Mouse (Mus musculus) heart, adult 8-10 months (tissue): ENCODE measurements around the gene Muc2. TPM values are rescaled to one million over a fixed set of nuclear protein-coding genes. Genes with fewer than 3 reads are reported as not detected.
"Not testable (repeated sequence)": the region's sequence is repeated elsewhere in the genome, so short reads cannot be mapped to it uniquely, and the experiment has no call there.

ENCODE experiments used
- DNase-seq: peaks from one replicate; pipeline ENCODE4 v3.0.0; 2022; ENCODE audit warnings: low spot score
- total RNA-seq, 4 experiments: library from RNA; stranded (reverse); gene quantifications; 2 replicates each; pipeline ENCODE4 v1.2.4; 2022

Gene Muc2
- total RNA-seq, result not detected

DNA sequence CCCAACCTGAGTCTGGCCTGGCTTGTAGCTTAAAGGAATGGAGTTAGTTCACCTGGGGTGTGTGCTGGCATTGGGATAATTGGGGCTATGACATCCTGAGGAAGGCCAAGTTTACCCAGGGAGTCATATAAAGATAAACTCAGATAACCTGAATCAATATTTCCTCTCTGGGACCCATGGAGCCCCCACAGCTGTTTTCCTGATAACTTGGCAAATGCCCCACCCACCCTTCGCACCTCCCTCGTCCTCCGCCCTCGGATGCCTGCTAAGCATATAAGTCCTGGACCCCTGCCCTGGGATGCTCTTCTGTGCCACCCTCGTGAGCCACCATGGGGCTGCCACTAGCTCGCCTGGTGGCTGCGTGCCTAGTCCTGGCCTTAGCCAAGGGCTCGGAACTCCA, at the start of gene Muc2:
TSS of gene Muc2 (plus strand) at position 301 of the 400 bp plus-strand sequence.
- no peak for DNase-seq

- DNase-seq, result no peak
These were observed 47.8 kb upstream of the Muc2 start for GRCm38 (mm10) chr7:141642375-141642774.

- no peak for DNase-seq
These were observed 47.0 kb upstream of the Muc2 start for GRCm38 (mm10) chr7:141643160-141643559.

GRCm38 (mm10) chr7:141647083-141647482, 43.1 kb upstream of the Muc2 start:
- no peak for DNase-seq

DNA sequence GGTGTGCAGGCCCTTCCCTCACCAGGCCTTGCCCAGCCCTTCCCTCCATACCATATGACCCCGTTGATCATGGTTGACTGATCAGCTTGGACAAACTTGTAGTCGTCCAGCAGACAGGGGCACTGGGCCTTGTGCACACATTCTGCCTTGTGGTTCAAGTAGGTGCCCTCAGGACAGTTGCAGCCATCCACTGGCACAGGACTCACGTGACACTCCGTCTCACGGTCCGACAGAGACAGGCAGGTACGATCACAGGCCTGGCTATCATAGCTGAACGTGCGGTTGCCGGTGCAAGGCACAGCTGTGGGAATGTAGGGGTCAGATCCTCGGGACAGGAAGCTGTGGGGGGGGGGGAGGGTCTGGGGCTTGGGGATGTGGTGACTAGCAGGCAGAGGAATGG, 42.3 kb upstream of the Muc2 start:
- no peak for DNase-seq

DNA sequence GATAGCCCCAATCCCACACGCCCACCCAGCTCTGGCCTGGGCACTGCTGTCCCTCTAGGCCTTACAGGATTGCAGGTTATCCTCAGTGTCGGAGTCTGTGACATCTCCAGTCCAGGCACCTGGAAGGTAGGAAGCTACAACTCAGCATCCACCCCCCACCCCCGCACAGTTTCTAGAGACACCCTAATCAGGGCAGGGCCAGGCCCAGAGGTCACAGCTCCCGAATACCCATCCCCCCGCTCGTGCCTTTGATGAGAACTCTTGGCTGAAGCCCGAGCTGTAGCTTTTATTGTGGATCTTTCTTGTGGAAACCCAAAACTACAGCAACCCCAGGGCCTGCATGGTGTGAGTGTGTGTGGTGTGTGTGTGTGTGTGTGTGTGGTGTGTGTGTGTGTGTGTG, 37.9 kb upstream of the Muc2 start:
- no peak for DNase-seq

DNA sequence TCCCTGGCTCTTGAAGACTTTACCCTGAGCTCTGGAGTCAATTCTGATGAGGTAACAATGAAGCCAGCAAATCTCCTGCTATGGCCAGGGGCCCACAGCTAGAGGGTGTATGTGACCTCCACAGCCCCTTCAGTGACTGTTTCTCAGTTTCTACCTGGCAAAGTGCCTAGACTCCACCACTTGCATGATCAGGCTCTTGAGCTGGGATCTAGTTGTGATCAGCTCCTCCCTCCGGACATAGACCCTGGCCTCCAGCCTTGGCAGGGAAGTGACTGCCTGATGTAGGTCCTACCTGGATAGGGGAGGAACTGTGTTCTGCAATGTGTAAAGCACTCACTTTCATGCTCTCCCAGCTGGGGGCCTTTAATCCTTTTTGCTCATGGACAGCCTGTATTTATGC, 29.8 kb upstream of the Muc2 start:
- no peak for DNase-seq

- DNase-seq, result peak; percentile 3
These were observed 28.7 kb upstream of the Muc2 start for GRCm38 (mm10) chr7:141661481-141661880.

- no peak for DNase-seq
These were observed 27.9 kb upstream of the Muc2 start for GRCm38 (mm10) chr7:141662223-141662622.

DNA sequence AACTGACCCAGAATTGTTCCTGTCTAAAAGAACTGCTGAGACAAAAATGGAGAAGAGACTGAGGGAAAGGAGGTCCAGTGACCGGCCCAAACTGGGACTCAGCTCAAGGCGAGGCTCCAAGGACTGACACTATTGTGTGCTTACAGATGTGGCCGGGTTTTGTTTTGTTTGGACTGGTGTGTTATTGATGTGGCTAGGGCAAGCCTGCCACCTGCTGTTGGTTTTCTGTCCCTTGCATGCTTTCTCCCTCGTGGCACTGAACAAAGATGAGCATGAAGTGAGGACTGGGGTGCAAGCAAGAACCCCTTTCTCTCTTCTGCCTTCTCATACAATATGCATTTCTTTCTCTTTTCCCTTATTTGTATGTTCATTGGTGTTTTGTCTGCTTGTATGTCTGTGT, 23.9 kb upstream of the Muc2 start:
- peak; percentile 35 for DNase-seq

GRCm38 (mm10) chr7:141669097-141669496, 21.0 kb upstream of the Muc2 start:
- DNase-seq, result not testable (repeated sequence)

GRCm38 (mm10) chr7:141670999-141671398, 19.1 kb upstream of the Muc2 start:
- no peak for DNase-seq

DNA sequence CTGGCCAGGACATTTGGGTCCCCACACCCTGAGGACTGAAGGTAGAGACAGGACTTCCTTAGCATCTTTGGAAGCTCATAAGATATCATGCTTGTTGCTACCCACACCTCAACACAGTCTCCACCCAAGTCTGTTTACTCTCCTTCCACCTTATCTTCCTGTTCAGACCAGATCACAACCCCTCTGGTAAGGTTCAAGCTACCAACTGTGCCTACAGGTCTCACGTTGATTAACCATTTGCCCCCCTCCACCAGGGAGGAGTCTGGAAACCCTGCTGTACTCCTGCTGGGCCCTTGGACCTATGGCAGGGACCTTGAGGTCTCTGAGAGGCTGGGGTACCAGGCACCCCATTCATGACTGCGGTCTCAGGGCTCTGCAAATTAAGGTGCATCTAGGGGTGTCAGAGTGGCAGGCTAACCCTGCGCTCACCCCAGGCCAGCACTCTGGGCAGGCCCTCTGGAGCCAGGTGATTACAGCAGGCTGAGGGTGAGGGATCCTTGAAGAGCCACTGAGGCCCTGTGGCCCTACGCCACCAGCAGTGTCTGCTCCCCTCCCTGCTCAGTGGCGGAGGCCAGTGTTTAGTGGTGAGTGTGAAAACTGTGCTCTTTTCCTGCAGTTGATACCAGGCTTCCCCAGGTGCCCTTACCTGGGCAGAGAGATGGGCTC, 18.4 kb upstream of the Muc2 start:
- DNase-seq, result no peak

- DNase-seq, result no peak
These were observed 11.2 kb upstream of the Muc2 start for GRCm38 (mm10) chr7:141678922-141679321.

DNA sequence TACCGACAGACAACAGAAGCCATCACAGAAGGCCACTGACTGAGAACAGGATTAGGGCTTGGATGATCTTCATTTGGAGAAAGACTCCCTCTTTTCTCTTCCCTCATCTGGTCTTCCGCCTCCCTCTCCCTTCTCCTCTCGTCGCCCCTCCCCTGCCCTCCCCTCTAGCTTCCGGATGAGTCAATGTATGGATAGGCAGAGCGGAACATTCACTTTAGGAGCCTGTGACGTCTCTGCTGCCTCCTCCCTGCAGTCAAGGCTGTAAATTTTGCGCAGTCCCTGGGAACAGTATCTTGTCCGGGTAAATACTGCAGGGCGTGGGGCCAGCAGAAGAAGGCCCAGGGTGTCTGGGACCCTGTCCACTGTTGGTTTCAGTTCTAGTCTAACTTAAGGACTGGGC, 2.8 kb upstream of the Muc2 start:
- no peak for DNase-seq

- DNase-seq, result no peak
These were observed 3.6 kb downstream of the Muc2 start for GRCm38 (mm10) chr7:141693591-141694273.

- DNase-seq, result no peak
These were observed 4.1 kb downstream of the Muc2 start for GRCm38 (mm10) chr7:141694274-141694639.

- no peak for DNase-seq
These were observed 6.4 kb downstream of the Muc2 start for GRCm38 (mm10) chr7:141696538-141696937.

GRCm38 (mm10) chr7:141699556-141700220, 9.5 kb downstream of the Muc2 start:
- DNase-seq, result no peak

DNA sequence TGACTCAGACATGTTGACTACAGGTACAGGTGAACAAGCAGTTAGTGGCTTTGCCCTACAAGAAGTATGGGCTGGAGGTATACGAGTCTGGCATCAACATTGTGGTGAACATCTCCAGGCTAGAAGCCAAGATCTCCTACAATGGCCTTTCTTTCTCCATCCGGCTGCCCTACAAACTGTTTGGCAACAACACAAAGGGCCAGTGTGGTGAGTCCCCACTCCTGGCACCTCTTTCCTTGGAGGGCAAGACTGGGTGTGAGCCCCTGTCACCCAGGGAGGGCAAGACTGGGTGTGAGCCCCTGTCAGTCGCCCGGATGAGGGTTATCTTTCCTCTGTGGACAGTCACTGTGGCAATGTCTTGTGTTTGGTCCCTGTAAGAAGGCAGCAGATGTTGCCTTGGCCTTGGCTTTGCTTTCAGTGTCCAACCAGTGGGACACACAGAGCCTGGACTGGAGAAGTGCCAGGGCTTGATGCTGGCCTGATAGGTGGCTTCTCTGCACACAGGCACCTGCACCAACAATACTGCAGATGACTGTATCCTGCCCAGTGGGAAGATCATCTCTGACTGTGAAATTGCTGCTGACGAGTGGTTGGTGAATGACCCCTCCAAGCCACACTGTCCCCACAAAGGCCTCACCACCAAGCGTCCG, 57.4 kb downstream of the Muc2 start:
- DNase-seq, result no peak

DNA sequence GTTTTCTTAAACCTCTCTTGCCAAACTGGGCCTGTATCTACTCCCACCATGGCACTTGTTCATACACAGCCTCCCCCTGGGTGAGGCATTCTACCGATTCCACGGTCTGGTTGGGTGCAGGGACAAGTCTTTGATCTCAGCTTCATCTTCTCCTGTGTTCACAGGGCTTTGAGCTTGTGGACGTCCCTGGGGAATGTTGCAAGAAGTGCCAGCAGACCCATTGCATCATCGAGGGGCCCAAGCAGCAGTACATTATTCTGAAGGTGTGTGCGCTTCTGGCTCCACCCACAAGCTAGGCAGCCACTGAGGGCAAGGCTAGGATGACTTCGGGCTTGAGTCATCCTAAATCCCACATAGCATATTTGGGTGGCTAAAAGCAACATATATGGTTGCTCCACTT, 62.4 kb downstream of the Muc2 start:
- no peak for DNase-seq

GRCm38 (mm10) chr7:141755831-141756230, 65.7 kb downstream of the Muc2 start:
- DNase-seq, result peak; percentile 32

DNA sequence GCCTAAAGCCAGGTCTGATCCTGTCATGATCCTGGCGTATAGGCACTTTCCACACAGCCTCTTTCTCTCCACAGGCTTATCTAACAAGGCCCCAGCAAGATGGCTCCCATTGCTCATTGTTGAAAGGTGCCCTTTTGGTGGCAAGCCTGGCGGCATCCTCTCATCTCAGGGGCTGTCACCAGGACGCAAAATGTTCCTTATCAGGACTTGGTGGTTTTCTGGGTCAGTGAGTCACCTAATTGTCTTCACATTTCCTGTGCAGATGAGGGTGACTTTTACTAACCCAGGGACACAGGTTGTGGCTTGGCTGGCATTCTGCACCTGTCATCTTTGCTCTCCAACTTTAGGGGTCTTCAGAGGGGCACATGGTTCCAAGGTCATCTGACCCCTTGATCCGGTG, 68.2 kb downstream of the Muc2 start:
- DNase-seq, result no peak
